Mouse (Mus musculus): Measurements from ENCODE around the gene Dchs2. TPM values are rescaled to one million over a fixed set of nuclear protein-coding genes. Genes with fewer than 3 reads are reported as not detected.

The Dchs2 gene
- polyA plus RNA-seq, 1 experiment from 2014 or later = 0.11 TPM

DNA sequence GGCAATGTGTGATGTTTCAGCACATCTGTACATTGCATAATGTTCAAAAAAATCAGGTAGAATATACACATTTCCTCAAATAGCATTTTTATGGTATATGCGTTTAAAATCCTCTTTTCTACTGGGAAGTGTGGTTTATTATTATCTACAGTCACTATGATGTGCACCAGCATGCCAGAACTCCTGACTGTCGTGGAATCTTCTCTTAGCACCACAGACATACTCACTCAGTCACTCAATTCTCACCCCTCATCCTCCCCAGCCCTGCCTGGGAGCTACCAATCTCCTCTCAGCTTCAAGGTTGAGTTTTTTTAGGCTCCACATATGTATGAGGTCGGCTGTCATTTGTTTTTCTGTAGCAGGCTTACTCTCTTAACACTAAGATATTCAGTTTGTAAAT is 20.8 kb downstream of the Dchs2 start:
- H3K9me3 ChIP-seq (replicated peaks) = no peaks in the 10 kb centered on the region
- no peak for ATAC-seq (ENCODE audit: insufficient number of reproducible peaks, low FRiP score)
- H3K27me3 ChIP-seq (replicated peaks) = no peaks in the 10 kb centered on the region
- no peak overlapping the region for H3K4me2 ChIP-seq
- H3K9ac ChIP-seq = no peak overlapping the region
- no peak overlapping the region for H3K4me3 ChIP-seq
- H3K4me1 ChIP-seq (replicated peaks) = no peaks in the 10 kb centered on the region
- H3K27ac ChIP-seq (ENCODE audit: poor library complexity, severe bottlenecking) = no peak overlapping the region
- no peaks in the 10 kb centered on the region for H3K36me3 ChIP-seq
- WGBS = 49% methylated on average over 3 of the region's 3 CpGs

- Histone ChIP-seq H3K4me3 (no peak overlapping the region), H3K4me1 (replicated peaks) (no peaks in the 10 kb centered on the region), H3K4me2 (no peak overlapping the region), H3K27ac (ENCODE audit: poor library complexity, severe bottlenecking) (no peak overlapping the region), H3K36me3 (no peaks in the 10 kb centered on the region), H3K27me3 (replicated peaks) (no peaks in the 10 kb centered on the region), H3K9me3 (replicated peaks) (no peaks in the 10 kb centered on the region), H3K9ac (no peak overlapping the region)
- ATAC-seq (ENCODE audit: insufficient number of reproducible peaks, low FRiP score) = no peak
- WGBS = 47% methylated on average over 4 of the region's 4 CpGs
These were observed 27.9 kb downstream of the Dchs2 start for GRCm38 (mm10) chr3:83155600-83155999.

GRCm38 (mm10) chr3:83156165-83156564 is 28.4 kb downstream of the Dchs2 start:
- H3K4me3 ChIP-seq = no peak overlapping the region
- H3K9ac ChIP-seq = no peak overlapping the region
- WGBS = 71% methylated on average over 4 of the region's 4 CpGs
- H3K36me3 ChIP-seq = no peaks in the 10 kb centered on the region
- no peaks in the 10 kb centered on the region for H3K9me3 ChIP-seq (replicated peaks)
- no peaks in the 10 kb centered on the region for H3K4me1 ChIP-seq (replicated peaks)
- no peak overlapping the region for H3K4me2 ChIP-seq
- H3K27ac ChIP-seq (ENCODE audit: poor library complexity, severe bottlenecking) = no peak overlapping the region
- no peak for ATAC-seq (ENCODE audit: insufficient number of reproducible peaks, low FRiP score)
- no peaks in the 10 kb centered on the region for H3K27me3 ChIP-seq (replicated peaks)

- Histone ChIP-seq H3K36me3 (no peaks in the 10 kb centered on the region), H3K4me2 (no peak overlapping the region), H3K27ac (ENCODE audit: poor library complexity, severe bottlenecking) (no peak overlapping the region), H3K4me3 (no peak overlapping the region), H3K27me3 (replicated peaks) (no peaks in the 10 kb centered on the region), H3K9me3 (replicated peaks) (no peaks in the 10 kb centered on the region), H3K4me1 (replicated peaks) (no peaks in the 10 kb centered on the region), H3K9ac (no peak overlapping the region)
- no peak for ATAC-seq (ENCODE audit: insufficient number of reproducible peaks, low FRiP score)
- 82% methylated on average over 6 of the region's 6 CpGs for WGBS
These were observed 33.9 kb downstream of the Dchs2 start for GRCm38 (mm10) chr3:83161542-83162231.

- Histone ChIP-seq H3K27me3 (replicated peaks) (no peaks in the 10 kb centered on the region), H3K4me3 (no peak overlapping the region), H3K4me1 (replicated peaks) (no peaks in the 10 kb centered on the region), H3K36me3 (no peaks in the 10 kb centered on the region), H3K27ac (ENCODE audit: poor library complexity, severe bottlenecking) (no peak overlapping the region), H3K9ac (no peak overlapping the region), H3K4me2 (no peak overlapping the region), H3K9me3 (replicated peaks) (no peaks in the 10 kb centered on the region)
- 72% methylated on average over 3 of the region's 3 CpGs for WGBS
- ATAC-seq (ENCODE audit: insufficient number of reproducible peaks, low FRiP score) = no peak
These were observed 35.9 kb downstream of the Dchs2 start for GRCm38 (mm10) chr3:83163676-83164075.

DNA sequence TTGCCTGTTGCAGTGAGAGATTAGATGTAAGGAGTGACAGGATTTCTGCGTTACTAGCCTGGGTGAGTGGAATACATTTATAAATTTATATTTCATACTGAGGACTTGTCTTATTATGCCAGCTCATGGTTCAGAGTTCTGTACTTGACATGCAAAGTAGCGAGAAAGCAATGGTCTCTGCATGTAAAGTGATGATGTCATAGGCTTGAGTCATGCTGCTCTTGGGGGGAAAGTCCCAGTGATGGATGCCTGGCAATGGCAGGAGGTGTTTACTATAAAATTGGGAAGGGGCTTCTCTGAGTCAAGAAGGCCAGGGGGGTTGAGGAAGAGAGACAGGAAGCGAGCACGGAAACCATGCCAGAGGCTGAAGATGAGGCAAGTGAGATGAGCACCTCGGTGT is 57.8 kb downstream of the Dchs2 start:
- Histone ChIP-seq H3K9ac (no peak overlapping the region), H3K27me3 (replicated peaks) (no peaks in the 10 kb centered on the region), H3K36me3 (no peaks in the 10 kb centered on the region), H3K4me3 (no peak overlapping the region), H3K4me2 (no peak overlapping the region), H3K4me1 (replicated peaks) (no peaks in the 10 kb centered on the region; the same call in 1 of the 2 replicates), H3K9me3 (replicated peaks) (no peaks in the 10 kb centered on the region), H3K27ac (ENCODE audit: poor library complexity, severe bottlenecking) (no peak overlapping the region)
- 83% methylated on average over 5 of the region's 5 CpGs for WGBS
- ATAC-seq (ENCODE audit: insufficient number of reproducible peaks, low FRiP score) = no peak

DNA sequence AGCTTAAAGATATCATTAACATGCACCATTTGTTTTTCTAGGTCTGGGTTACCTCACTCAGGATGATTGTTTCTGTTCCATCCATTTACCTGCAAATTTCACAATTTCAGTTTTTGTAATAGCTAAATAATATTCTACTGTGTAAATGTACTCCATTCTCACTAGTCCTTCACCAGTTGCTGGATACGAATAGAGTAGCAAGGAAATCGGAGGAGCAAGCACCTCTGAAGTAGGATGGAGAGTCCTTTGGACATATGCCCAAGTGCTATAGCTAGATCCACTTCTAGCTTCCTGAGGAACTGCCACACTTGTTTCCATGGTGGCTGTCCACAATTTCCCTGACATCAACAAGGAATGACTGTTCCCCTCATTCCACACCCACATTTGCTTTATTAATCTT is 63.5 kb downstream of the Dchs2 start:
- WGBS = 75% methylated on average over 2 of the region's 2 CpGs
- H3K27ac ChIP-seq (ENCODE audit: poor library complexity, severe bottlenecking) = no peak overlapping the region
- H3K4me1 ChIP-seq (replicated peaks) = no peaks in the 10 kb centered on the region
- no peaks in the 10 kb centered on the region for H3K27me3 ChIP-seq (replicated peaks)
- no peaks in the 10 kb centered on the region for H3K9me3 ChIP-seq (replicated peaks)
- H3K36me3 ChIP-seq = no peaks in the 10 kb centered on the region
- H3K4me2 ChIP-seq = no peak overlapping the region
- no peak overlapping the region for H3K9ac ChIP-seq
- no peak overlapping the region for H3K4me3 ChIP-seq
- no peak for ATAC-seq (ENCODE audit: insufficient number of reproducible peaks, low FRiP score)

DNA sequence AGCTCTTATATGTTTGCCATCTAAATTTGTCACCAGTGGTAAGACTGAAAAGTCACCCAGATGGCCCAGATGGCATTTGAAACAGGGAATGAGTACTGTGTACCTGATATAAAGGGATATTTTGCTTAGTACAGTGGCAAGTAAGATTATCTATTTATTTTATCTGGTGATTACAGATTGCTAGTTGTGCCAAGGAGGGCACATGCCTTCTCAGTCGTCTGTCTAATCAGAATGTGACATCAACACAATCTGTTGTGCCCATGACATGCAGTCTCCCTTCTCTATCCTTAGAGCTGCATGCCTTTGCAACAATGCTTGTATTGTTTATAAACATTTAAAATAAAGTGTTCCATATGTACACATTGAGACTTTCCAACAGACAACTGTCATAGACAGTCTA is 64.7 kb downstream of the Dchs2 start:
- no peak overlapping the region for H3K4me2 ChIP-seq
- ATAC-seq (ENCODE audit: insufficient number of reproducible peaks, low FRiP score) = no peak
- 41% methylated on average over 1 of the region's 1 CpGs for WGBS

GRCm38 (mm10) chr3:83194911-83195310 is 67.2 kb downstream of the Dchs2 start:
- no peaks in the 10 kb centered on the region for H3K4me1 ChIP-seq (replicated peaks)
- no peak for ATAC-seq (ENCODE audit: insufficient number of reproducible peaks, low FRiP score)
- no peak overlapping the region for H3K9ac ChIP-seq
- WGBS = 56% methylated on average over 5 of the region's 5 CpGs
- H3K9me3 ChIP-seq (replicated peaks) = no peaks in the 10 kb centered on the region
- H3K4me3 ChIP-seq = no peak overlapping the region
- H3K27ac ChIP-seq (ENCODE audit: poor library complexity, severe bottlenecking) = no peak overlapping the region
- no peaks in the 10 kb centered on the region for H3K36me3 ChIP-seq
- H3K4me2 ChIP-seq = no peak overlapping the region
- no peaks in the 10 kb centered on the region for H3K27me3 ChIP-seq (replicated peaks)

More for the DNA sequence above, 64.7 kb downstream of the Dchs2 start:
- H3K9me3 ChIP-seq (replicated peaks) = no peaks in the 10 kb centered on the region
- H3K4me3 ChIP-seq = no peak overlapping the region
- no peaks in the 10 kb centered on the region for H3K36me3 ChIP-seq
- no peak overlapping the region for H3K9ac ChIP-seq
- H3K27me3 ChIP-seq (replicated peaks) = no peaks in the 10 kb centered on the region
- H3K4me1 ChIP-seq (replicated peaks) = no peaks in the 10 kb centered on the region
- H3K27ac ChIP-seq (ENCODE audit: poor library complexity, severe bottlenecking) = no peak overlapping the region

DNA sequence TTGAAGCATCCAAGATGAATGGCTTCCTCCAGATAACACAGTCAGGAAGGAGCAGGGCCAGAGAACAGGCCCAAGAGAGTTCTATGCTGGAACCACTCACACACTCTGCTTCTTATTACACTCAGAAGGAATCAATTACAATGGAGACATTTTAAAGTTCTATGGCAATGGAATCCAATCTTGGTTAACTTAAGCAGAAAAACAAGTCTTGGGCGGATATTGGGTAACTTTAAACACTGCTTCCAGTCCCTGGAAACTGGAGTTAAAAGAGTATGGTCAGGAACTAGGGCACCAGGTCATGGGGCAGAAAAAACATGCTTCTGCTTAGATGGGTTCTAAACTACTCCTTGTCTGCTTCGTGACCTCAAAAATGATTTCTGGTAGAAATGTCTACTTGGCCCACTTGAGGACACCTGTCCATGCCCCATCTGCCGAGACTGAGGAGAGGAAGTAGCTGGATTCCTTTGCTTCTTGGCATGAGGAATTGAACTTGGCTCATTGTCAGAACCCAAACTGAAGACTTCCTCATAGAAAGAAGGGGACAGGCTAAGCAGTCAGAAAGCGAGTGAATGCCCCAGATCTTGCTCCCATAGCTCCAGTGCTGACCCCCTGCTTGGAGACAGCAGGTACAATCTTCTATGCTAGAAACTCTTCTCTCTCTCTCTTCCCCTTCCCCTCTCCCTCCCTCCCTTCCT is 73.7 kb downstream of the Dchs2 start:
- no peak overlapping the region for H3K27ac ChIP-seq (ENCODE audit: poor library complexity, severe bottlenecking)
- H3K4me3 ChIP-seq = no peak overlapping the region
- H3K4me2 ChIP-seq = no peak overlapping the region
- no peaks in the 10 kb centered on the region for H3K27me3 ChIP-seq (replicated peaks)
- H3K4me1 ChIP-seq (replicated peaks) = peaks cover 13% of the 10 kb centered on the region
- H3K9me3 ChIP-seq (replicated peaks) = 0 out of 2 replicates have a peak, but pooled peaks cover 5% of the 10 kb centered on the region
- 64% methylated on average over 4 of the region's 4 CpGs for WGBS
- ATAC-seq (ENCODE audit: insufficient number of reproducible peaks, low FRiP score) = no peak
- H3K36me3 ChIP-seq = no peaks in the 10 kb centered on the region
- no peak overlapping the region for H3K9ac ChIP-seq

- no peak for ATAC-seq (ENCODE audit: insufficient number of reproducible peaks, low FRiP score)
- H3K9ac ChIP-seq = no peak overlapping the region
- peaks cover 32% of the 10 kb centered on the region for H3K4me1 ChIP-seq (replicated peaks)
- H3K36me3 ChIP-seq = no peaks in the 10 kb centered on the region
- H3K4me3 ChIP-seq = no peak overlapping the region
- H3K9me3 ChIP-seq (replicated peaks) = 0 out of 2 replicates have a peak, but pooled peaks cover 5% of the 10 kb centered on the region
- WGBS = 4% methylated on average over 8 of the region's 8 CpGs
- H3K27ac ChIP-seq (ENCODE audit: poor library complexity, severe bottlenecking) = no peak overlapping the region
- H3K4me2 ChIP-seq = peak overlapping the region; percentile 32
- H3K27me3 ChIP-seq (replicated peaks) = no peaks in the 10 kb centered on the region
These were observed 77.4 kb downstream of the Dchs2 start for GRCm38 (mm10) chr3:83205073-83205668.

Data from heart, embryonic 12.5 days (tissue).